Mouse (Mus musculus) neural tube, embryonic 14.5 days (tissue): ENCODE measurements around the gene Tpra1. TPM values are rescaled to one million over a fixed set of nuclear protein-coding genes. Genes with fewer than 3 reads are reported as not detected.

ENCODE experiments used
- polyA plus RNA-seq: library from polyadenylated mRNA; unstranded; fragments of >200 nt; fragmentation: Nextera tagmentation; extraction: Ambion mirVana; gene quantifications from 2 replicates; pipeline ENCODE4 v1.2.1, GENCODE M21; 2014

Gene Tpra1
- polyA plus RNA-seq, 1 experiment from 2014 or later = 58.0 TPM

Other genes starting within 250 kb of the Tpra1 start
- gene Mgll, start 177.8 kb upstream of the Tpra1 start, polyA plus RNA-seq = 56.7 and 73.4 TPM in 2 replicates
- gene Abtb1, start 60.3 kb upstream of the Tpra1 start, polyA plus RNA-seq = 40.7 and 42.4 TPM in 2 replicates
- 579 and 634 TPM in 2 replicates for gene Podxl2, start 27.2 kb upstream of the Tpra1 start, polyA plus RNA-seq
- 15.1 and 22.6 TPM in 2 replicates for gene Mcm2, start 3.5 kb upstream of the Tpra1 start, polyA plus RNA-seq